Mouse (Mus musculus) retina, adult 2 months (tissue): ENCODE data around the gene Prune1.
A peak's percentile ranks its signal among the peaks of the same experiment; 100 is the strongest.

Experiments used
- DNase-seq: peaks from one replicate; pipeline ENCODE4 v3.0.0-alpha.2; 2012; ENCODE audit warnings: low read depth, low spot score

Prune1 gene

DNA sequence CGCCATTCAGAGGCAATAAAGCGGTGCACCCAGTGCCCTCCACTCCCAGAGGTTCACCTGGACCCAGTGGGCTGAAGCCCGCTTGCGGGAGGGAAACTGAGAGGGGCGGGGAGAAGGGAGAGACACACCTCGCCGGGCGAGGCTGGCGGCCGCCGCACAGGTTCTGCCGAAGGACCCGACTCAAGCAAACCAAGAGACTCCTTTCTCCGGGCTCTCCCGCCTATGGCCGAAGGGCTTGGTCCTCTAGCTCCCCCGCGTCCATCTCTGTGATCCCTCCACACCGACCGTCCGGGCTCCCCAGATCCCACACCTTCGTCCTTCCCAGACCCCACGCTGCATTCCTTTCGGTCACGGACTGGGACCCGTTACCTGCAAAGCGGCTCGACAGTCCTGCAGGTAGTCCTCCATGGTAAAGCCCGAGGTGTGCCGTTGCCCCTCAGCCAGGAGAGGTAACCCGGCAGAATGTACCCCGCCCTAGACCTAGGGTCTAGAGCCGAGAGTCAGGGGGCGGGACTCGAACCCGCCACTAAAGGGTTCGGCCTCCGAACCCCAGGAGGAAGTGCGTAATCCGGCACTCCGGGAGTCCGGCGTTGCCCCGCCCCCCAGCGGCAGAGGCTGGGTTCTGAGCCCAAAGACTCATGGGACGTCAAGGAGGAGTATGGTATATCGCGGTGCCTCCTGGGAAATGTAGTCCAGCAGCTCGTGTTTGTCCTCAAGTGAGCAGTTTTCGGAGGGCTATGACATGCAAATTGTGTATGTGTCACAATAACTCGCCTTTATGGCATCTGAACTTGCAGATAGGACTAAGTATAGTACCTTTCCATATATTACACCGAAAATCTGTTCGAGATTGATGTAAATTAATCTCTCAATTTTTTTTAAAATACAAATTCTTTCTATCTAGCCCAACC, at the start of gene Prune1, which contains the start of gene Mindy1:
Gene Prune1, minus strand, starts transcription at position 861 of the 911 bp plus-strand sequence.
Gene Mindy1, plus strand, starts transcription at position 130 of the 911 bp plus-strand sequence.
- peak; percentile 95 for DNase-seq

- no peak for DNase-seq
These were observed 49.7 kb upstream of the Prune1 start for GRCm38 (mm10) chr3:95331528-95331927.

DNA sequence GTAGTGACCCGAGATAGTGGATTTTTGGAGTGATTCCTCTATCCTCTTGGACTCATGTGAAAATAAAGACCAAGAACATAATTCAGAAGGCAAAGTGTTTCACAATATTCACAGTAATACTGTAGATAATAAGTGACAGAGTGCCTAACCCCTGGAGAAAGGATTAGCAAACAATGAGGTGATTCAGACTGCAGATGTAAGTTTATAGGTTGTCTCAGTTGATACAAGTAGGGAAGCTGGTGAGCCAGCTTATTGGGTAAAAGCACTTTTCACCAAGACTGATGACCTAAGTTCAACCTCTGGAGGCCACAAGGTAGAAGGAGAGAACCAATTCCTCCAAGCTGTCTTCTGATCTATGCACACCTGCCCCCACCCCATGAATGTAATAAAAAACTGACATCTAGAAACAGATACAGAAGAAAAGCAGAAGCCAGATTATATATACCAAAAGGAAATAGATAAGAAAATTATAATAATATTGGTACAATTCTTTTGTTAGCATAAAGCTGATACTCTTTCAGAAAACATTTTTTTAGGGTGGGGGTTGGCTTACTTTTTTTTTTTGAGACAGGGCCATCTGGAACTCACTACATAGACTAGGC, 47.0 kb upstream of the Prune1 start:
- no peak for DNase-seq

GRCm38 (mm10) chr3:95324454-95325144, 42.7 kb upstream of the Prune1 start:
- DNase-seq, result no peak

GRCm38 (mm10) chr3:95323429-95323828, 41.6 kb upstream of the Prune1 start:
- DNase-seq, result no peak

- DNase-seq, result no peak
These were observed 38.1 kb upstream of the Prune1 start for GRCm38 (mm10) chr3:95319701-95320625.

DNA sequence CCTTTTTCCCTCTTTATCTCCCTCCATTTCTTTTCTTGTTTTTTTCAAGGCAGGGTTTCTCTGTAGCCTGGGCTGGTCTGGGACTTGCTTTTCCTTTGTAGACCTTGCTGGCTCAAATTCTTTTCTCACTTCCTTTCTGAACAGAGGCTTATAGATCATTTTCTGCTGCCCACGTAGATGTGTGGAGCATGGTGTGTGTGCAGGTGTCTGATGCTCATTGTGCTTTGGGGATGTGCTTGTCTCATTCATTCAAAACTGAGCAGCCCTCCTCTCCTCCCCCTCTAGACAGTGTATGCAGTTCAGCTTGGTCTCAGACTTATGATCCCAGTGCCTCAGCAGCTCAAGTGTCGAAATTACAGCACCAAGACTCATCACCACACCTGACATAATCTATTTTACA, 37.2 kb upstream of the Prune1 start:
- no peak for DNase-seq

GRCm38 (mm10) chr3:95318548-95318947, 36.7 kb upstream of the Prune1 start:
- no peak for DNase-seq

- DNase-seq, result no peak
These were observed 35.7 kb upstream of the Prune1 start for GRCm38 (mm10) chr3:95317414-95318080.

GRCm38 (mm10) chr3:95315844-95316550, 34.1 kb upstream of the Prune1 start:
- no peak for DNase-seq

DNA sequence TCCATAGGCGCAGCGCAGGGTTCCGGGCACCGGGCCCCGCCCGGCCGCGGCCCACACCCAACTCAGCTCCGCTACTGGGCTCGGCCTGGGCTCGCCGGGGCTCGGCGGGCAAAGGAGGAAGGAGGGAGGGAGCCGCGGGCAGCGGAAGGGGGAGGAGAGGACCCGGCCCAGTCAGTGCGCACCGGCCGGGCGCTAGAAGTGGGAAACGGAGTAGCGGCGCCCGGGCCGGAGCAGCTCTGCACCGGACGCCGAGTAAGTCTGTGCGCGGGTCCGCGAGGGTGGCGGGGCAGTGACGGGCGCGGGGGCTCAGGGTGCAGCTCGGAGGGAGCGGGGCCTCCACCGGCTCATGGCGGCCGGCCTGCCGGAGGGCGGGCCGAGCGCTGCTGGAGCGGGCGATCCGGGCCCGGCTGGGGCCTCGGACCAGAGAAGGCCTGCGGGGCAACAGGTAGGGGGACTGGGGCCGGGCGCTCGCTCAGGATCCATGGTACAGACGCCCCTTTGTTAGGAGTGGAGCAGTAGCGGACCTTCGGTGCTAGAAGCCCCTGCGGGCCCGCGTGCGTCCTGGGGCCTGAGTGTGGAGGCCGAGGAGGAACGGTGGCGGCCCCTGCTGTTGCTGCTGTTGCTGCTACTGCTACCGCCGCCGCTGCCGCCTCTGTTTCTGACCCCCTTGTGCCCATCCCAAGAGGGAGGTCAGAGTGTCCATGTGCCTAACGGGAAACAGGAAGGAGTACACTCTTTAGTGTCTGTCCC, 33.4 kb upstream of the Prune1 start:
- peak; percentile 56 for DNase-seq

DNA sequence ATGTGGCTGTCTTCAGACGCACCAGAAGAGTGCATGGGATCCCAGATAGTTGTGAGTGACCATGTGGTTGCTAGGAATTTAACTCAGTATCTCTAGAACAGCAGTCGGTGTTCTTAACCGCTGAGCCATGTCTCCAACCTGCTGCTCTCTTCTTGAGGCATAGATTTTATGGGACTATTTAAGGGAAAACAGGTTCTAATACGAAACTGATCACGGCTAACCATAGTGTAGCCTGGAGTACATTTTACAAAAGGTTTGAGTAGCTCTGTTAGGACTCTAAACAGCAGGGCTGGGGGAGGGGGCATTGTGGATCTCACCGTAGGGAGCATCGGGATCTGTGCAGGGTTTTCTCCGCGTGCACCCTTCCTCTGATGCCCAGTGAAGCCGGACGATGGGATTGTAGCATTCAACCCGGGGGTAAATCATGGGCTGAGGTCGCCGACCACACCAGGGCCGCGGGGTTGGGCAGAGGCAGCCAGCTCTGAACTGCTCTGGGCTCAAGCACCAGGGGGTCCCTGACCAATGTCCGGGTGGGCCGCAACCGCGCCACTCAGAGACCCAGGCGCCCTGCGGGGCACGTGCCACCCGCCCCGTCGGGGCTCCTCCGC, 32.7 kb upstream of the Prune1 start, which contains the start of gene Cers2:
Gene Cers2, plus strand, starts transcription at position 306 of the 608 bp plus-strand sequence.
- no peak for DNase-seq

DNA sequence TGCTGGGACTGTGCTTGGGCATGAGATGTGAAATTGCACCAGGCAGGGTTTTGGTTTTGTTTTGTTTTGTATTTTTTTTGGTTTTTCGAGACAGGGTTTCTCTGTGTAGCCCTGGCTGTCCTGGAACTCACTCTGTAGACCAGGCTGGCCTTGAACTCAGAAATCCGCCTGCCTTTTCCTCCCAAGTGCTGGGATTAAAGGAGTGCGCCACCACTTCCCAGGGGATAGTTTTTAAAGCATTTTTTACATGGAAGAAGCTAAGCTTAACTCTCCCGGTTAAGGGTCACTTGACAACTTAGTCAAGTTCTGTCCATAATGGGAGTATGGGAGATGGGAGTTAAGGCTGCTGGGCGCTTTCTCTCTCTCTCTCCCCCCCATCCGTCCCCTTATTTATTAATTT, 32.2 kb upstream of the Prune1 start:
- DNase-seq, result no peak

DNA sequence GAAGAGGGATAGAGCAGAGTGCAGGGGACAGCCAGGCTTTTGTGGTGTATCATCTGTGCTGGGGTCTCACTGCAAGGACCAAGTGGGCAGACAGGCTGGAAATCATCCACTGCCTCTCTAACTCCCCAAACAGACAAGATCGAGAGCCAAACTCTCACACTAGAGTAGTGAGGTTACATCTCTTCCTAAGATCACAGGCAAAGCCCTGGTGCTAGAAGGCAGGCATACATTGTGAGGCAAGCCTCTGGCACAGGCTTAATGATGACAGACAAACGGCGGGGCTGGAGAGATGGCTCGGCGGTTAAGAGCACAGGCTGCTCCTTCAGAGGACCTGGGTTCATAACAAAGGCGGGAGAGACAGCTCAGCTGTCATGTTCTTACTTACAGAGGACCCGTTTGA, 31.6 kb upstream of the Prune1 start:
- DNase-seq, result no peak

- DNase-seq, result no peak
These were observed 30.7 kb upstream of the Prune1 start for GRCm38 (mm10) chr3:95312623-95313022.

GRCm38 (mm10) chr3:95310968-95311882, 29.3 kb upstream of the Prune1 start:
- peak; percentile 56 for DNase-seq

- DNase-seq, result no peak
These were observed 28.6 kb upstream of the Prune1 start for GRCm38 (mm10) chr3:95310496-95310895.

- DNase-seq, result no peak
These were observed 25.2 kb upstream of the Prune1 start, which contains the start of gene Anxa9 for GRCm38 (mm10) chr3:95307100-95307499. Gene Anxa9 (minus strand): TSS chr3:95307176.
